Mouse (Mus musculus) forebrain, embryonic 13.5 days (tissue): ENCODE results near the gene Gm428. TPM values are rescaled to one million over a fixed set of nuclear protein-coding genes. Genes with fewer than 3 reads are reported as not detected.
"Not testable (repeated sequence)": the region's sequence is repeated elsewhere in the genome, so short reads cannot be mapped to it uniquely, and the experiment has no call there.

Experiments used
- ATAC-seq: fragments of 200-750 bp; cut with Nextera tagmentation; 2 replicates; pipeline ENCODE4 v1.8.0; 2017
- H3K27ac ChIP-seq: fragments of 300-500 bp; sonication (generic); 2 replicates; pipeline ENCODE4 v1.5.1; 2015; ENCODE audit warnings: inconsistent platforms, mild to moderate bottlenecking, moderate library complexity
- H3K27me3 ChIP-seq: fragments of 300-500 bp; sonication (generic); 2 replicates; pipeline ENCODE4 v1.6.1; 2015; ENCODE audit warnings: mild to moderate bottlenecking, inconsistent platforms
- H3K36me3 ChIP-seq: fragments of 300-500 bp; sonication (generic); 2 replicates; pipeline ENCODE4 v1.6.1; 2015; ENCODE audit warnings: mild to moderate bottlenecking, inconsistent platforms; ENCODE audit not compliant: poor library complexity, severe bottlenecking
- H3K4me1 ChIP-seq: fragments of 300-500 bp; sonication (generic); 2 replicates; pipeline ENCODE4 v1.6.1; 2015; ENCODE audit warnings: inconsistent platforms
- H3K4me2 ChIP-seq: fragments of 300-500 bp; sonication (generic); 2 replicates; pipeline ENCODE4 v1.6.1; 2015; ENCODE audit warnings: inconsistent platforms, mild to moderate bottlenecking, moderate library complexity
- H3K4me3 ChIP-seq: fragments of 300-500 bp; sonication (generic); 2 replicates; pipeline ENCODE4 v1.5.1; 2015; ENCODE audit warnings: mild to moderate bottlenecking, inconsistent platforms
- H3K9ac ChIP-seq: fragments of 300-500 bp; sonication (generic); 2 replicates; pipeline ENCODE4 v1.6.1; 2015; ENCODE audit warnings: mild to moderate bottlenecking, inconsistent platforms
- H3K9me3 ChIP-seq: fragments of 300-500 bp; sonication (generic); replicated peaks from 2 replicates; pipeline ENCODE4 v1.6.1; 2016; ENCODE audit warnings: inconsistent platforms
- WGBS: fragments of 180-500 bp; shearing (Covaris S2); methylation state at CpG from one replicate; pipeline ENCODE4 v1.1.7; 2015; 5-methylcytosine and 5-hydroxymethylcytosine counted together
- polyA plus RNA-seq: library from polyadenylated mRNA; unstranded; fragments of >200 nt; fragmentation: Nextera tagmentation; extraction: Ambion mirVana; gene quantifications from 2 replicates; pipeline ENCODE4 v1.2.1, GENCODE M21; 2015

Gene Gm428
- polyA plus RNA-seq: not detected in 2 replicates

- not testable (repeated sequence) for H3K4me2 ChIP-seq, H3K4me1 ChIP-seq, ATAC-seq, H3K9me3 ChIP-seq, H3K27ac ChIP-seq, H3K36me3 ChIP-seq, H3K27me3 ChIP-seq, H3K4me3 ChIP-seq, H3K9ac ChIP-seq
- WGBS: 88% methylated on average over 2 of the region's 4 CpGs
Observed at GRCm38 (mm10) chr4:73683216-73683615, at the start of gene Gm428. Gene Gm428, plus strand, starts transcription at chr4:73683516.

- no CpG with 5 or more reads among the region's 4 CpGs for WGBS
- H3K9me3 ChIP-seq, H3K9ac ChIP-seq, H3K4me1 ChIP-seq, ATAC-seq, H3K27ac ChIP-seq, H3K4me3 ChIP-seq, H3K4me2 ChIP-seq, H3K27me3 ChIP-seq, H3K36me3 ChIP-seq: not testable (repeated sequence)
Observed at GRCm38 (mm10) chr4:73637821-73638220, 45.5 kb upstream of the Gm428 start, which contains the start of gene Gm11236. Gene Gm11236, plus strand, starts transcription at chr4:73638121.

GRCm38 (mm10) chr4:73661864-73662263 lies 21.5 kb upstream of the Gm428 start:
- WGBS: 89% methylated on average over 4 of the region's 4 CpGs
- not testable (repeated sequence) for H3K4me1 ChIP-seq, H3K36me3 ChIP-seq, H3K4me2 ChIP-seq, H3K27me3 ChIP-seq, H3K27ac ChIP-seq, H3K4me3 ChIP-seq, H3K9ac ChIP-seq, H3K9me3 ChIP-seq, ATAC-seq

DNA sequence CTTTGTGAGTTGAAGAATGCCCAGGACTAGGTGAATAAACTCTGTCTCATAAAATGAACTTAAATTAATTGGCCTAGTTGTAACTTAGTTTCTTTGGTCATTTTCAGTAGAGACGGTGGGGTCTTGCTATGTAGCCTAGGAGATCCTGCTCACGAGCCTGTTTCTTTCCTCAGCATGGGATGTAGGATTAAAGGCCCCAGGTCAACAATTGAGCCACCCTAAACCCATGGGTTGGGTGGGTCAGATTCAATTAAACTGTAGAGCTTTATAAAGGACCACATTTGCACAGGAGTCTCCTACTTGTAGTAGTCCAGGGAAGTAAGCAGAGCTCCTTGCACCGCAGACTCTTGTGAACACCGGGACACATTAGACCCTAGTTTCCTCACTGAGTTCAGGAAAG lies 15.3 kb upstream of the Gm428 start, which contains the start of gene Gm11239:
TSS of gene Gm11239 (plus strand) at position 301 of the 400 bp plus-strand sequence.
- no CpG with 5 or more reads among the region's 4 CpGs for WGBS
- H3K27ac ChIP-seq, H3K27me3 ChIP-seq, H3K4me3 ChIP-seq, ATAC-seq, H3K4me1 ChIP-seq, H3K9me3 ChIP-seq, H3K9ac ChIP-seq, H3K4me2 ChIP-seq, H3K36me3 ChIP-seq: not testable (repeated sequence)

DNA sequence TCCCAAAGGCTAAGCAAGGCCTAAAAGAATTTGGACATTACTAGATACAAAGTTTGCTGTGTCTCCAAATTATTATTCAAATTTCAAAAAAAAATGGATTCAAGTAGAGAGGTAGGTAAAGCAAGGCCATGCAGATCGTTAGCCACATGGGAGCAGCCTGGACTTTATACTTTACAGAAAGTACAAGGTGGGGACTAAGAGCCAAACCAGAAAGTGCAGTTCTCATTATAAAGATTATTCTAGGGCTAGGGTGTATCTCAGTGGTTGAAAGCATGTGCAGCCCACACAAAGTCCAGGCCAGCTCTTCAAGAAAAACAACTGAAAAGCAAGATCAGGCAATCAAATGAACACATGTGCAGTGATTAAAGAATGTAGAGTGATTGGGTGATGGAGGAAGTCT lies 35.4 kb downstream of the Gm428 start:
- WGBS: 91% methylated on average over 1 of the region's 1 CpGs
- no peak overlapping the region for H3K9ac ChIP-seq

GRCm38 (mm10) chr4:73719819-73720218 lies 36.5 kb downstream of the Gm428 start:
- no peak overlapping the region for H3K4me2 ChIP-seq

More for the DNA sequence above, 35.4 kb downstream of the Gm428 start:
- Histone ChIP-seq H3K4me3 (no peak overlapping the region), H3K36me3 (no peaks in the 10 kb centered on the region), H3K4me2 (no peak overlapping the region), H3K27me3 (no peaks in the 10 kb centered on the region), H3K9me3 (no peaks in the 10 kb centered on the region; the same call in 1 of the 2 replicates), H3K4me1 (no peaks in the 10 kb centered on the region), H3K27ac (no peak overlapping the region)
- no peak for ATAC-seq

More at GRCm38 (mm10) chr4:73719819-73720218, 36.5 kb downstream of the Gm428 start:
- H3K27ac ChIP-seq: no peak overlapping the region
- no peak for ATAC-seq
- no peaks in the 10 kb centered on the region for H3K27me3 ChIP-seq
- no peaks in the 10 kb centered on the region for H3K36me3 ChIP-seq
- H3K4me3 ChIP-seq: no peak overlapping the region
- H3K4me1 ChIP-seq: no peaks in the 10 kb centered on the region
- no peak overlapping the region for H3K9ac ChIP-seq
- no peaks in the 10 kb centered on the region; the same call in 1 of the 2 replicates for H3K9me3 ChIP-seq

Other genes with a start within 250 kb of the Gm428 start
- not detected in 2 replicates for gene Gm11238, start 75.6 kb upstream of the Gm428 start, polyA plus RNA-seq
- gene Gm11237, start 60.5 kb upstream of the Gm428 start, polyA plus RNA-seq: not detected in 2 replicates
- gene Gm11236, start 45.4 kb upstream of the Gm428 start, polyA plus RNA-seq: not detected in 2 replicates
- gene Gm11239, start 15.2 kb upstream of the Gm428 start, polyA plus RNA-seq: not detected in 2 replicates
- gene Rasef, start 107.5 kb downstream of the Gm428 start, polyA plus RNA-seq: 0.06 and 0.08 TPM in 2 replicates
- not detected in 2 replicates for gene Gm11758, start 192.8 kb downstream of the Gm428 start, polyA plus RNA-seq
- gene Gm11757, start 207.6 kb downstream of the Gm428 start, polyA plus RNA-seq: not detected in 2 replicates
- not detected in 2 replicates for gene Gm13871, start 222.4 kb downstream of the Gm428 start, polyA plus RNA-seq
- not detected in 2 replicates for gene Gm11756, start 237.2 kb downstream of the Gm428 start, polyA plus RNA-seq